Mouse (Mus musculus): Measurements from ENCODE around the gene Tgm2. TPM values are rescaled to one million over a fixed set of nuclear protein-coding genes. Genes with fewer than 3 reads are reported as not detected.
A peak's percentile ranks its signal among the peaks of the same experiment; 100 is the strongest.

Tgm2 gene
- polyA plus RNA-seq, 1 experiment from 2014 or later, result 4.7 TPM

DNA sequence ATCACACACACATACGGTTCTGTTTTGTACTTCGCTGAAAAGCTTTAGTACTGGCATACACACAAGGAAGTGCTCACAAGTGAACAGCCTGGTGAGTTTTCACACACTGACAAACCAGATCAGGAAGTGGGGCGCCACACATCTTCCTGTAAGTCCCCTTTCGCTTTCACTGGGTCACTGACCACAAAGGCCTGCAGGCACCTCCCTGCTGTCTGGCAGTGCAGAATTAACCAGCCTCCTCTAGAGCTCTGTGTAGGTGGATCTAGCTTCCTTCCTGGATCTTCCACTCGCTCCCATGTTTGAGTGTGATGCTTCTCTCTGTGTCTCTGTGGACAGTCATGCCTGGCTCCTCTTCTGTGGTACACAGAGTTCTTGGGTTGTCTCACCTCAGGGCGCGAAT lies 20.4 kb upstream of the Tgm2 start:
- Histone ChIP-seq H3K27ac (no peak overlapping the region), H3K9ac (no peak overlapping the region), H3K36me3 (ENCODE audit: poor library complexity, severe bottlenecking) (no peaks in the 10 kb centered on the region), H3K4me2 (no peak overlapping the region), H3K4me1 (0 out of 2 replicates have a peak, but pooled peaks cover 7% of the 10 kb centered on the region), H3K4me3 (no peak overlapping the region), H3K27me3 (no peaks in the 10 kb centered on the region), H3K9me3 (replicated peaks) (0 out of 2 replicates have a peak, but pooled peaks cover under 1% of the 10 kb centered on the region)
- ATAC-seq, result no peak
- WGBS, result 81% methylated on average over 7 of the region's 7 CpGs

DNA sequence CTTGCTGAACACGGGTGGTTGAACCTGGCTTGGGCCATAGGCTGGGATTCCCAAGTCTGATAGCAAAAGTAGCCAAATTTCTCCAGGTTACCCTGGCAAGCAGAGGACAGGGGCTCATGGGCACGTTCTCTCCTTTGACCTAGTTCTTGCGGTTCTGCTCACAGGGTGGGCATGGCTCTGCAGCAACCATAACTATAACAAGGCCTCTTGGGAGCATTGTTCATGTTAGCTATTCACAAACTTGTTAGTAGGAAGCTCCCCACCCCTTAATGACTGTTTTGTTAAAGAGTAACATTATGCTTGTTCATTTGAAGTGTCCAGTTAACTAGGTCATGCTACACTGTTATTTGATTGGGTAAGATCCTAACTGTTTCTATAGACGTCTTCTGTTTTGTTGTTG lies 19.5 kb upstream of the Tgm2 start:
- Histone ChIP-seq H3K9ac (no peak overlapping the region), H3K9me3 (replicated peaks) (0 out of 2 replicates have a peak, but pooled peaks cover 5% of the 10 kb centered on the region), H3K27me3 (no peaks in the 10 kb centered on the region), H3K4me1 (0 out of 2 replicates have a peak, but pooled peaks cover 7% of the 10 kb centered on the region), H3K27ac (no peak overlapping the region), H3K36me3 (ENCODE audit: poor library complexity, severe bottlenecking) (no peaks in the 10 kb centered on the region), H3K4me3 (no peak overlapping the region), H3K4me2 (no peak overlapping the region)
- 74% methylated on average over 4 of the region's 4 CpGs for WGBS
- no peak for ATAC-seq

DNA sequence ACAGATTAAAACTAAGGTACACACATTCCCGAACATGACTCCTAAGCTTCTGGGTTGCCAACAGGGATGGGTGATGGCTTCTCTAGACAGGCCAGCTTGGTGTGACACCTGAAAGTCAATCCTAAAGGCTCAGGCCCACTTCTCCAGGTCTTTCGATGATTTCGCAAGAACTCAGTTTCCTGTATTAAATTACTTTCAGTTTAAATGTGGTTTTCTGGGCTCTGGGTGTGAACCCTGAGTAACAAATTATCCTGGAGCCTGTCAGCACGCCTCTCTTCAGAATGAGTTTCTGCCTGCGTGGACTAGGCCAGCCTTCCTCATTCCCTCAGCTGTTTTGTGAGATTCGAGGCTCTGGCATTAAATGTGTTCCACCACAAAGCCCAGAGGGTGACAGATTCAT lies 16.8 kb upstream of the Tgm2 start:
- Histone ChIP-seq H3K9me3 (replicated peaks) (0 out of 2 replicates have a peak, but pooled peaks cover 5% of the 10 kb centered on the region), H3K27me3 (no peaks in the 10 kb centered on the region), H3K4me3 (no peak overlapping the region), H3K4me1 (0 out of 2 replicates have a peak, but pooled peaks cover 4% of the 10 kb centered on the region), H3K27ac (no peak overlapping the region), H3K9ac (no peak overlapping the region), H3K4me2 (no peak overlapping the region), H3K36me3 (ENCODE audit: poor library complexity, severe bottlenecking) (no peaks in the 10 kb centered on the region)
- WGBS, result 88% methylated on average over 6 of the region's 6 CpGs
- ATAC-seq, result no peak

DNA sequence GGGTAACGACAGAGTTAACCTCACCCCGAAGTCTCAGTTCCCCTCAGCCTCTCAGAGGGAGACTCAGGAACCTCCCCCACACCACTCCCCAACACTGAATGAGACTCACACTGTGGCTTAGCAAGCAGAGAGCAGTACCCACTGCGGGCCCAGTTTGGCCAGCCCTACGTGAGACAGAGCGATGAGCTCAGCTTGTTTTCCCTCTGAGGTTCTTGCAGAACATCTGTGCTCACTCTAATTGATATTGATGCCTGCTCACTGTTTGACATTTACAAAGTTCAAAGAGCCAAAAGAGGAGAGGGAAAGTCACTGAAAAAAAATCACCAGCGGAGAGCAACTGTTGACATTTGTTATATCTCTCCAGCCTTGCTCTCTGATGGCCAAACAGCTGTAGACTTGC lies 15.5 kb upstream of the Tgm2 start:
- no peak overlapping the region for H3K4me3 ChIP-seq
- H3K4me1 ChIP-seq, result no peaks in the 10 kb centered on the region
- no peak overlapping the region for H3K4me2 ChIP-seq
- no peaks in the 10 kb centered on the region for H3K36me3 ChIP-seq (ENCODE audit: poor library complexity, severe bottlenecking)
- H3K9ac ChIP-seq, result no peak overlapping the region
- no peaks in the 10 kb centered on the region for H3K27me3 ChIP-seq
- H3K27ac ChIP-seq, result no peak overlapping the region
- H3K9me3 ChIP-seq (replicated peaks), result 0 out of 2 replicates have a peak, but pooled peaks cover 5% of the 10 kb centered on the region
- no peak for ATAC-seq
- WGBS, result 92% methylated on average over 6 of the region's 6 CpGs

DNA sequence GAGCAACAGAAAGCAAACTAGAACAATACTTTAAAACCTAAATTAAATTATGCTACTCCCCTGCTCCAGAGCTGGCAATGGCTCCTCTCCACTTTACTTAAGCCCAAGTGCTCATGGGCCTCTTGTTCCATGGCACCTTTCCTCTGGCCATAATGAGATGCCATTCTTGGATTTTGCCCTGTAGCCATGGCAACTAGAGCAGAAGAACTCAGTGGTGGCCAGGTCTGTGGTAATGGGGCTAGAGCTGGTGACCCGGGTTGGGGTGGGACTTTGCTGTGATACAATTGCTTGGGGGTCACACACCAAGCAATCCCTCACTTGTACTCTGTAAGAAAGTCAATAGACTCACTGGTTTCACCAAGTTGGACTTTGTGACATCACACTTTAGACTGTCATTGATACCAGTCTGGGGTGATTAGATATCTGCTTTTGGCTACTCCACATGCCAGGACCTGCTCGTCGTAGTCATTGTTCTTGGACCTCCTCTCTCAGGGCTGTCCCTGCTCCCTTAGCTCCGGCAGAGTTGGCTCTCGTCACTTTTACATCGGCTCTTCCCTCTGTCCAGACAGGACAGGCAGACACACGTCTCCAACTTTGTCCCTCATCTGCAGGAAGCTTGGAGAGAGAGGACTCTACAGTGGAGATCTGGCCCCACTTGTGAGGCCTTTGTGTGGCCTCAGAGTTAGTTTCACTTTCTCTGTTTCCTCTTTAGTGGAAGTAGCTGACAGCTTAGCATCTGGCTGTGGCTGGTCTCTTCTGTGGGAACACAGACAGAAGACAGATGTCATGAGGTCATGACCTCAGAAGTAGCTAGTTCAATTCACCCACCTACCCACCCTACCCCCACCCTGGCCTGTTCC lies 13.4 kb upstream of the Tgm2 start:
- Histone ChIP-seq H3K4me3 (no peak overlapping the region), H3K4me1 (no peaks in the 10 kb centered on the region), H3K27ac (no peak overlapping the region), H3K9me3 (replicated peaks) (0 out of 2 replicates have a peak, but pooled peaks cover 5% of the 10 kb centered on the region), H3K36me3 (ENCODE audit: poor library complexity, severe bottlenecking) (no peaks in the 10 kb centered on the region), H3K9ac (no peak overlapping the region), H3K27me3 (no peaks in the 10 kb centered on the region), H3K4me2 (no peak overlapping the region)
- WGBS, result 71% methylated on average over 7 of the region's 7 CpGs
- no peak for ATAC-seq

DNA sequence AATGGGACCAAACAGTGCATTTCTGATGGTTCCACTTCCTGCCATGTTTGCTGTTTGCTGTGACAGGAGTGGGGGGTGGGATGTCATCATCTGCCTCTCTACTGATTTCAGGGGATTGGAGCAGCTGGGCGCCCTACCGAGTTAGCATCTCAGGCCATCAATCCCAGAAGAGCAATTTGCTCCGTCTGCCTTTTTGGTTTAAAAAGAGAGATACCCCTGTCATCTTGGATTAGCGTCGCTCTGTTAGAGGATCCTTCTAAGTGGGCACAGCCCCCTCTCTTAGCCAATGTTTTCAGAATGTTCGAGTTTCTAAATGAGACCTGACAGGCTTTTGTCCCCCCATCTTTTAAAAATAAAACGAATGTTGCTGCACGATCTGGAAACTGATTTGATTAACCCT lies 11.4 kb upstream of the Tgm2 start:
- H3K4me3 ChIP-seq, result no peak overlapping the region
- 0 out of 2 replicates have a peak, but pooled peaks cover 5% of the 10 kb centered on the region for H3K9me3 ChIP-seq (replicated peaks)
- no peak overlapping the region for H3K4me2 ChIP-seq
- no peaks in the 10 kb centered on the region for H3K27me3 ChIP-seq
- H3K9ac ChIP-seq, result no peak overlapping the region
- ATAC-seq, result no peak
- H3K27ac ChIP-seq, result no peak overlapping the region
- peaks cover 18% of the 10 kb centered on the region for H3K4me1 ChIP-seq
- no peaks in the 10 kb centered on the region for H3K36me3 ChIP-seq (ENCODE audit: poor library complexity, severe bottlenecking)
- 52% methylated on average over 8 of the region's 8 CpGs for WGBS

DNA sequence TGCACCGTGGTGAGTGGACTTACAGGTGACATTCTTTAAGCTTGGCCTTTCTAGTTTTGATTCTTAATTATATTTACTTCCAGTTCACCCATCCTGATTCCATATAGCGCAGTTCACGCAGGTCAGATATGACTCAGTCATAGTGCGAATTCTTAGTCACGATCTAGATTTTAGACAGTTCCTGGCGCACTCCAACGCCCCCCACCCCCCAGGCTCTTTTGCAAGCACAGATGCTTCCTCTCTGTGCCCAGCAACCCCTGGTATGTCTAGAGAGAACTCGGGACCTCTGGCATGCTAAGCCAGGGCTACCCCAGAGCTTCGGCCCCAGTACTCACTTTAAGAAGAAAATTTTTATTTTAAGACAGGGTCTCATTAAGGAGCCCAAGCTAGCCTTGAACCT lies 10.3 kb upstream of the Tgm2 start:
- Histone ChIP-seq H3K4me3 (no peak overlapping the region), H3K9me3 (replicated peaks) (0 out of 2 replicates have a peak, but pooled peaks cover 3% of the 10 kb centered on the region), H3K4me1 (peaks cover 18% of the 10 kb centered on the region), H3K9ac (no peak overlapping the region), H3K27ac (no peak overlapping the region), H3K36me3 (ENCODE audit: poor library complexity, severe bottlenecking) (no peaks in the 10 kb centered on the region), H3K27me3 (no peaks in the 10 kb centered on the region), H3K4me2 (no peak overlapping the region)
- ATAC-seq, result no peak
- WGBS, result 93% methylated on average over 9 of the region's 9 CpGs

DNA sequence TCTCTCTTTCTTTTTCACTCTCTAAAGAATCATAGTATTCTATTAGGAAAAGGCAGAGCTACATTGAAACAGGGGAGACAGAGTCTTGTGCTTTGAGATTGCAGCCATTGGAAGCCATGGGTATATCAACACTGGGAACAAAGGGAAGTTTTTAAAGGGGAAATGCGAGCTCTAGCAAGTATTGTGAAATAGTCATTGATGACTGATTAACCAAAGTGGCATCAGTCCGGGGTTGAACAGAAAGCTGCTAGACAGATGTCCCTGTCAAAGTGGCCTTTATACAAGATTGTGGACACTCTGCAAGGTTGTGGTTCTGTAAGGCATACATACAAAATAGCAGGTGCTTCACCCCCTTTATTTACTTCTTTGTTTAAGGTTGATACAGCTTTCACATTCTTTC lies 9.4 kb upstream of the Tgm2 start:
- Histone ChIP-seq H3K4me3 (no peak overlapping the region), H3K4me2 (no peak overlapping the region), H3K4me1 (peaks cover 18% of the 10 kb centered on the region), H3K36me3 (ENCODE audit: poor library complexity, severe bottlenecking) (no peaks in the 10 kb centered on the region), H3K27me3 (no peaks in the 10 kb centered on the region), H3K9me3 (replicated peaks) (0 out of 2 replicates have a peak, but pooled peaks cover 4% of the 10 kb centered on the region), H3K27ac (no peak overlapping the region), H3K9ac (no peak overlapping the region)
- WGBS, result 77% methylated on average over 2 of the region's 2 CpGs
- no peak for ATAC-seq

DNA sequence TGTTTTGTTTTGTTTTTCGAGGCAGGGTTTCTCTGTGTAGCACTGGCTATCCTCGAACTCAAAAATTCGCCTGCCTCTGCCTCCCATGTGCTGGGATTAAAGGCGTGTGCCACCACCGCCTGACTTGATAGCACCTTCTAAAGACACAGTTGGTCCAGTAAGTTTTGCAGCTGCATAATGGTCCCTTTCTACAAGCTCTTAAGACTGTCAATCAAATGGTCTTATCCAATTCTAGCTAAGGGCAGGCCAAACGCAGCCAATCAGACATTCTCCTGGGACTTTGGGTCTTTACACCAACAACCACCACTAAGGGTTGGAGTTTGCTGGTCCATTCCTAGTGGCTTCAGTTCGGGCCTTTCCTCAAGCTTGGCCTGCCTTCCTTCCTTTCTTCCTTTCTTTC lies 8.9 kb upstream of the Tgm2 start:
- Histone ChIP-seq H3K4me2 (no peak overlapping the region), H3K4me3 (no peak overlapping the region), H3K27ac (no peak overlapping the region), H3K27me3 (no peaks in the 10 kb centered on the region), H3K36me3 (ENCODE audit: poor library complexity, severe bottlenecking) (no peaks in the 10 kb centered on the region), H3K9me3 (replicated peaks) (0 out of 2 replicates have a peak, but pooled peaks cover 4% of the 10 kb centered on the region), H3K9ac (no peak overlapping the region), H3K4me1 (peaks cover 18% of the 10 kb centered on the region)
- WGBS, result 88% methylated on average over 7 of the region's 7 CpGs
- ATAC-seq, result no peak

DNA sequence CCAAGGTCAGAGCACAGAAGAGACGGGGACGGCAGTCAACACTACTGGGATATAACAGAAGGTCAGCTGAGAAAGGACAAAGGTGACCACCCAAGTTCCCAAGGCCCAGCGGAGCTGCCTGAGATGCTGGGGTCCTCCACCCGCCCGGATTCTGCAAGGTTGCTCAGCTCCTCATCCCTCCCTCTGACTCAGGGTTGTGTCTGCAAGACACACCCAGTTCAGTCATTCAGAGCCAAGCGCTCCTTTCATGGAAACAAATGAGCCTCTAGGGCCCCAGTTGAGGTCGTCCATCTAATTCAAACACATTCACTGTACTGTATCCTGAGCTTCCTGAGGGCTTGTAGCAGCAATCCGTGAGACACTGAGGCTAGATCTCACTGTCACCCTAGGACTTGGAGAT lies 8.4 kb upstream of the Tgm2 start:
- no peaks in the 10 kb centered on the region for H3K36me3 ChIP-seq (ENCODE audit: poor library complexity, severe bottlenecking)
- H3K27me3 ChIP-seq, result no peaks in the 10 kb centered on the region
- H3K9me3 ChIP-seq (replicated peaks), result 0 out of 2 replicates have a peak, but pooled peaks cover 4% of the 10 kb centered on the region
- H3K27ac ChIP-seq, result no peak overlapping the region
- no peak overlapping the region; the same call in 1 of the 2 replicates for H3K4me2 ChIP-seq
- WGBS, result 50% methylated on average over 8 of the region's 8 CpGs
- H3K4me1 ChIP-seq, result peaks cover 18% of the 10 kb centered on the region
- no peak for ATAC-seq
- H3K9ac ChIP-seq, result no peak overlapping the region
- H3K4me3 ChIP-seq, result no peak overlapping the region

DNA sequence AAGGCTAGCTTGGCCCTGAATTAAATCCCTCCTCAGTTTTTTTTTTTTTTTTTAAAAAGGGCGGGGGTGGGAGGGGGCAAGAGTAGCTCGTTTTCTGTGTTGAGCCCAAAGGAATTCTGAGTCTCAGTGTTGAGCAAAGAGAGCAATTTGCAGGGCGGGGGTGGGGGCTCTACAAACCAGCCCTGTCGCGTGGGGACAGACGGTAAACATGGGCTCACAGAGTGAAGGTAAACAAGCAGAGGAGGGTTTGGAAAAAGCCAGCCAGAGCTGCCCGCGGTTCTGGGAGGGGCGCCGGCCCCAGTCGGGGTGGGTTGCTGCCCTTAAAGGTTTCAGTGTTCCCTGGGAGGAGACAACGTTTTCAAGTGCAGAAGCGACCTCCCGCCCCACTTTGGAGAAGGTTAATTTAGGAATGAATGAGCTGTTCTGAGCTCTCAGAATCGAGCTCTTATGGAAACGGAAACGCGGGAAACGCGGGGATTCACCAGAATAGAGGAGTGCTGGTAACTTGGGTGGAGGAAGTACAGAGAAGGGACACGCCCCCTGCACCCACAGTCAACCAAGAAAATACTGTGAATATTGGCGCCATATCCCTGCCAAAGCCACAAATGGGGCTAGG lies 7.6 kb upstream of the Tgm2 start:
- Histone ChIP-seq H3K4me2 (peak overlapping the region; percentile 68), H3K27ac (no peak overlapping the region), H3K4me1 (peaks cover 18% of the 10 kb centered on the region), H3K27me3 (no peaks in the 10 kb centered on the region), H3K9ac (peak overlapping the region; percentile 61), H3K9me3 (replicated peaks) (0 out of 2 replicates have a peak, but pooled peaks cover 4% of the 10 kb centered on the region), H3K36me3 (ENCODE audit: poor library complexity, severe bottlenecking) (no peaks in the 10 kb centered on the region), H3K4me3 (peak overlapping the region; percentile 35)
- WGBS, result 1% methylated on average over 22 of the region's 22 CpGs
- ATAC-seq, result peak; percentile 51; the same call in 1 of the 2 replicates

DNA sequence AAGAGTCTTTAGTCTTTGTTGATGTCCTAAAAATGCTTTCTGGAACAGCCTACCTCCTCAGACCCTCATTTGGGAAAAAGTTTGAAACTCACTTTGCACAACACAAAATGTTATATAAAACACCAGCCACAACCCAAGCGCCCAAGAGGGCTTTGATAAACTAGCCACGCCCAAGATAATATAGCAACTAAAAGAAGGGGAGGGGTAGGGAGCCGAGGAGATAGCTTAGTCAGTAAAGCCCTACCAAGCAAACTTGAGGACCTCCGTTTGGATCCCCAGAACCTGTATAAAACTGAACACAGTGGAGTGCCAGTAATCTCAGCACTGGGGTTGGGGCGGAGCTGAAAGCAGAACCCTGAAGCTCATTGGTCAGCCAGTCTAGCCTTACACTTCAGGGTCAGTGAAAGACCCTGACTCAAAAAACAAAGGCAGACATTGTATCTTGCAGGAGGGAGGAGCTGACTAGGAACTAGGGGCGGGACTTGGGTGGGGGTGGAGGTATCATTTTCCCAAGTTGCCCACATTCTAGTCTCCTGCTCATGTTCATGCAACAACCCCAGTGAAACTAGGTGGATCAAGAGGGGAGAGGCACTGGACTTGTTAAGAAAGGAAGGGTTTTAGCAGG lies 6.6 kb upstream of the Tgm2 start:
- no peak overlapping the region for H3K4me3 ChIP-seq
- H3K36me3 ChIP-seq (ENCODE audit: poor library complexity, severe bottlenecking), result no peaks in the 10 kb centered on the region
- H3K4me1 ChIP-seq, result peaks cover 18% of the 10 kb centered on the region
- H3K4me2 ChIP-seq, result peak overlapping the region; percentile 68; the same call in 1 of the 2 replicates
- H3K9me3 ChIP-seq (replicated peaks), result 0 out of 2 replicates have a peak, but pooled peaks cover 4% of the 10 kb centered on the region
- WGBS, result 17% methylated on average over 6 of the region's 6 CpGs
- peak overlapping the region; percentile 14; the same call in 1 of the 2 replicates for H3K27ac ChIP-seq
- H3K27me3 ChIP-seq, result peaks cover 2% of the 10 kb centered on the region; the same call in 1 of the 2 replicates
- ATAC-seq, result peak; percentile 70; the same call in 1 of the 2 replicates
- H3K9ac ChIP-seq, result no peak overlapping the region
